Mouse (Mus musculus) left cerebral cortex, adult 6 months (tissue): ENCODE measurements around the gene Vmn2r105. TPM values are rescaled to one million over a fixed set of nuclear protein-coding genes. Genes with fewer than 3 reads are reported as not detected.

ENCODE experiments used
- long read RNA-seq, 2 experiments: library from polyadenylated mRNA; unstranded; transcript quantifications; one replicate each; pipeline ENCODE4 v2.0.0; 2019 to 2020
- polyA plus RNA-seq: library from polyadenylated mRNA; unstranded; fragments of <200 nt; fragmentation: Nextera tagmentation; gene quantifications from 2 replicates; pipeline ENCODE4 v1.2.3, GENCODE M21; 2021

Vmn2r105 gene
- polyA plus RNA-seq = not detected in 2 replicates
- long read RNA-seq, experiment 1 = 0 reads
- long read RNA-seq, experiment 2 = 0 reads

DNA sequence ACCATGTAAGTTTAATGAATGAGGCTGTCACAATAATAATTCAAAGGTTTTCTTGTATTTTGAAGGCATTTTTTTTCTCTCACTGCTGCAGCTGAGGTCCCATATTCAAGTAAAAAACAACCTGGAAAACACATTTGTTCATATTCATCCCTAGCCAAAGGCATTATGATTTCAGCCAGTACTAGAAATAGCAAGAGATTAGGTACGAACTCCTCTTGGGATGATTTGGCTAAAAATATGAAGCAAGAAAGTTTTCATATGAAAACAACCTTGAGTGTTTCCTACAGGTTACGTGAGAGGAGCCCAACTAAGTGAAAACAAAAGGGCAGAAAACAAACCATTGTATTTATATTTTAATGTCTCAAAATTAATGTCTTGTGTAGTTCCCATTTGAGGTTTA, at the start of gene Vmn2r105:
TSS of gene Vmn2r105 (minus strand) at position 101 of the 400 bp plus-strand sequence.

GRCm38 (mm10) chr17:20182997-20183396, 51.9 kb downstream of the Vmn2r105 start, which contains the start of gene Fpr-rs6:
Fpr-rs6 (minus strand) TSS chr17:20183097.

Other genes with a start within 250 kb of the Vmn2r105 start
- gene Vmn2r104, start 186.7 kb downstream of the Vmn2r105 start, polyA plus RNA-seq = not detected in 2 replicates
- gene Fpr-rs7, start 120.8 kb downstream of the Vmn2r105 start, polyA plus RNA-seq = not detected in 2 replicates
- not detected in 2 replicates for gene Fpr-rs6, start 52.0 kb downstream of the Vmn2r105 start, polyA plus RNA-seq
- gene Vmn2r106, start 50.5 kb upstream of the Vmn2r105 start, polyA plus RNA-seq = not detected in 2 replicates
- gene Vmn2r107, start 110.2 kb upstream of the Vmn2r105 start, polyA plus RNA-seq = not detected in 2 replicates
- not detected in 2 replicates for gene Vmn1r224, start 179.1 kb upstream of the Vmn2r105 start, polyA plus RNA-seq
- 0.01 TPM in 1 of 2 replicates, not detected in the other for gene Vmn2r108, start 246.3 kb upstream of the Vmn2r105 start, polyA plus RNA-seq